Mouse (Mus musculus): ENCODE measurements at regions not wholly inside any gene's neighbourhood (a gene's known extent, or its start where the extent isn't known, plus 50 kb on each side); places are given as distances from the start of the nearest gene placed in this dataset.

DNA sequence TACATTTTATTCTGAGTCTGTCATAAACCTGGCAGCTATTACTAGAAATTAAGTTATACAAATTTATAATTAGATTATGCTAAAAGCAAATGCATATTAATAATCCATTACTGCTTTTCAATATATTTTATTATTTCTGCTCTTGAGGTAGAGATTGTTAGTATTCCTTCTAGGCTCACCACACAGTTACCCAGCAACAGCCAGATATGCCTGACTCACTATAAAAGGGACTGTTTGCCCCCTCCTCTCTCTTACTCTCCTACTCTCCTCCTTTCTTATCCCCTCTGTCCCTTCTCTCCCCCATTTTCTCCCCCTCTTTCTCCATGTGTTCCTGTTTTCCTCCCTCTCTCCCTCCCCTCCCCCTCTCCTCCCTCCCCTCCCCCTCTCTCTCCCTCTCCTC is 98.7 kb downstream of the 4930505A04Rik start:
- Histone ChIP-seq H3K36me3 (ENCODE audit: control insufficient read depth, insufficient read depth, low read length) (no peaks in the 10 kb centered on the region), H3K27ac (replicated peaks; ENCODE audit: insufficient read depth, low read depth, low read length) (no peak overlapping the region), H3K27me3 (ENCODE audit: control insufficient read depth, insufficient read depth, low read length) (no peaks in the 10 kb centered on the region), H3K4me3 (ENCODE audit: insufficient read depth, low read depth, low read length) (no peak overlapping the region), H3K79me2 (ENCODE audit: control insufficient read depth, insufficient read depth, low read length) (no peaks in the 10 kb centered on the region), H3K9ac (ENCODE audit: low read depth, low read length) (no peak overlapping the region), H3K4me1 (ENCODE audit: control insufficient read depth, insufficient read depth, low read length) (no peaks in the 10 kb centered on the region; the same call in 1 of the 2 replicates)
- TF ChIP-seq POLR2A (IDR thresholded peaks at IDR 0.05; ENCODE audit: extremely low read depth, insufficient read depth, low read length): no peak
- no peak for DNase-seq (ENCODE audit: extremely low read depth, low read depth, low spot score)

DNA sequence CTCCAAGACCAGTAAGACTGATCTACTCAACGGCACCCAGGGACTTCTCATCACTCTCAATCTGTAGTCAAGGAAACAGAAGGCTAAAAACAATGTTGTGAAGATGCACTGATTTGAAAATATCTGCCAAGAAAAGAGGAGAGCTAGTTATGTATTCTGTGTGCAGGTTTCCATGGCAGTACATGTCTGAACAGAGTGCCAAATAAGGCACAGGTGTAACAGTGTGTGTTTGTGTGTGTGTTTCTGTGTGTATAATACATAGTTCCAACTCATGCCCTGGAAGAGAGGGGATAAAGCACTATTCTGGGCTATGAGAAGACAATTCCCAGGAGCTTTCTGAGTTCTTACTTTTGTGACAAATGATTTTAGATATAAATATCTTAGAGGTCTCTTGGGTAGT is 99.7 kb downstream of the 4930505A04Rik start:
- Histone ChIP-seq H3K79me2 (ENCODE audit: control insufficient read depth, insufficient read depth, low read length) (no peaks in the 10 kb centered on the region), H3K36me3 (ENCODE audit: control insufficient read depth, insufficient read depth, low read length) (no peaks in the 10 kb centered on the region), H3K9ac (ENCODE audit: low read depth, low read length) (no peak overlapping the region), H3K4me3 (ENCODE audit: insufficient read depth, low read depth, low read length) (no peak overlapping the region), H3K27ac (replicated peaks; ENCODE audit: insufficient read depth, low read depth, low read length) (no peak overlapping the region), H3K4me1 (ENCODE audit: control insufficient read depth, insufficient read depth, low read length) (peaks cover 3% of the 10 kb centered on the region; the same call in 1 of the 2 replicates), H3K27me3 (ENCODE audit: control insufficient read depth, insufficient read depth, low read length) (no peaks in the 10 kb centered on the region)
- no peak for DNase-seq (ENCODE audit: extremely low read depth, low read depth, low spot score)
- WGBS: 81% methylated on average over 1 of the region's 1 CpGs
- TF ChIP-seq POLR2A (IDR thresholded peaks at IDR 0.05; ENCODE audit: extremely low read depth, insufficient read depth, low read length) (no peak), CTCF (IDR thresholded peaks at IDR 0.05; ENCODE audit: low read depth, low read length) (no peak)

DNA sequence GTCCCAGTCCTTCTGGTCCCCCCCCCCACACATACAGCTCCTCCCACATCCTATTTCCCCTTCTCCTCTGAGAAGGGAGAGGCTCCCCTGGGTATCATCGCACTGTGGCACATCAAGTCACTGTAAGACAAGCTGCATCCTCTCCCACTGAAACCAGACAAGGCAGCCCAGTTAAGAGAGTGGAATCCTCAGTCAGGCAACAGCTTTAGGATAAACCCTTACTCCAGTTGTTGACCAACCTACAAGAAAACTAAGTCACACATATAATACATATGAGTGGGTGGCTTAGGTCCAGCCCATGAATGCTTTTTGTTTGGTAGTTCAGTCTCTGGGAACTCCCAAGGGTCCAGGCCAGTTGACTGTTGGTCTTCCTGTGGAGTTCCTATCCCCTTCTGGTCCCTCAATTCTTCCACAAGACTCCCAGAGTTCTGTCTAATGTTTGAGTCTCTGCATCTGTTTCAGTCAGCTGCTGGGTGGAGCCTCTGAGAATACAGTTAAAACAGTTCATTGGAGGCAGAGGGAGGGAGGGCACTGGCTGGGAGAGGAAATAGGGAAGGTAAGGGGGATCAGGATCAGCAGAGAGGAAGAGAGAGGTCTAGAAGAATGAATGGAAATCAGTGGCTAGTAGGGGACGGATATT is 101.7 kb upstream of the Sptbn1 start:
- no peak overlapping the region for H3K9ac ChIP-seq (ENCODE audit: low read depth, low read length)
- peaks cover 6% of the 10 kb centered on the region; the same call in 1 of the 2 replicates for H3K4me1 ChIP-seq (ENCODE audit: control insufficient read depth, insufficient read depth, low read length)
- no peaks in the 10 kb centered on the region for H3K27me3 ChIP-seq (ENCODE audit: control insufficient read depth, insufficient read depth, low read length)
- H3K4me3 ChIP-seq (ENCODE audit: insufficient read depth, low read depth, low read length): no peak overlapping the region
- no peak for DNase-seq (ENCODE audit: extremely low read depth, low read depth, low spot score)
- TF ChIP-seq POLR2A (IDR thresholded peaks at IDR 0.05; ENCODE audit: extremely low read depth, insufficient read depth, low read length): no peak
- no peak for TF ChIP-seq CTCF (IDR thresholded peaks at IDR 0.05; ENCODE audit: low read depth, low read length)
- H3K27ac ChIP-seq (replicated peaks; ENCODE audit: insufficient read depth, low read depth, low read length): no peak overlapping the region
- H3K36me3 ChIP-seq (ENCODE audit: control insufficient read depth, insufficient read depth, low read length): no peaks in the 10 kb centered on the region
- no peaks in the 10 kb centered on the region for H3K79me2 ChIP-seq (ENCODE audit: control insufficient read depth, insufficient read depth, low read length)
- 76% methylated on average over 2 of the region's 2 CpGs for WGBS

DNA sequence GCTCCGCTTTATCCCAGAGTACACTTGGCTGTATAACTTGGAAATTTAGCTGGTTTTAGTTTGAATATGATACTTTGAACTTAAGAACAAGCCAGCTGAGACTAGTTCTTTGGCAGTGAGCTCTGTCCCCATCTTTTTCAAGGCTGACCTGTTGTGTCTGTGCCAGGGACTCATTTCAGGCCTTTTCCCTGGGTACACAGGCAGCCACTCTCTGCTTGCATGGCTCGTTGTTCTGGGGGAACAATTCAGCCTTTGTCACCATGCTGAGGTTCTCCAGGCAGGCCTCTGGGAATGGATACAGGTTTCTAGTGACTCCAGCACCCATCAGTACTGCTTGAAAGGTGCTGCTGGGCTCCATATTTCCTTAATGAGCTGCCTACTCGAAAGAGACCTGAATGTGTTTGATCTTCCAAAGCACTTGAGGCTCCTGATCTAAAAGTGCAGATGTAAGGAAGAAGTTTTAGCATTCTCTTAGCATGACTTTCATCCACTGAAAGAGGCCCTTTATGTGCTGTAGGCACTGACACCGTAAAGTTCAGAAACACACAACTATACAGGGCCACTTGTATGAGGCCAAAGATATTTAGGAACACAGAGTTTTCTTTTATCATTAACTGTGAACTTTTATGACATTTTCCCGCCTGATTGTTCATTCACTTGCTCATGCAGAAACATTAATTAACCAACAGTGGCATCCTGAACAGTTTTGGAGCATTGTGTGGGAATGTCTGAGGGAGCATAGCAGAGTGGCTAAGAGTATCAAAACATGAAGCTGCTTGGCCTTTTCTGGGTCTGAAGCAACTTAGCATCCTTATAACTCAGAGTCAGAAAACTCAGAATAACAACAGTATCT is 99.6 kb upstream of the Sptbn1 start:
- Histone ChIP-seq H3K9ac (ENCODE audit: low read depth, low read length) (no peak overlapping the region), H3K4me3 (ENCODE audit: insufficient read depth, low read depth, low read length) (no peak overlapping the region), H3K4me1 (ENCODE audit: control insufficient read depth, insufficient read depth, low read length) (peaks cover 6% of the 10 kb centered on the region; the same call in 1 of the 2 replicates), H3K27ac (replicated peaks; ENCODE audit: insufficient read depth, low read depth, low read length) (no peak overlapping the region; the same call in 1 of the 2 replicates), H3K36me3 (ENCODE audit: control insufficient read depth, insufficient read depth, low read length) (no peaks in the 10 kb centered on the region), H3K27me3 (ENCODE audit: control insufficient read depth, insufficient read depth, low read length) (no peaks in the 10 kb centered on the region), H3K79me2 (ENCODE audit: control insufficient read depth, insufficient read depth, low read length) (no peaks in the 10 kb centered on the region)
- 54% methylated on average over 5 of the region's 5 CpGs for WGBS
- no peak for TF ChIP-seq POLR2A (IDR thresholded peaks at IDR 0.05; ENCODE audit: extremely low read depth, insufficient read depth, low read length)
- TF ChIP-seq CTCF (IDR thresholded peaks at IDR 0.05; ENCODE audit: low read depth, low read length): no peak
- peak; percentile 94 for DNase-seq (ENCODE audit: extremely low read depth, low read depth, low spot score)

DNA sequence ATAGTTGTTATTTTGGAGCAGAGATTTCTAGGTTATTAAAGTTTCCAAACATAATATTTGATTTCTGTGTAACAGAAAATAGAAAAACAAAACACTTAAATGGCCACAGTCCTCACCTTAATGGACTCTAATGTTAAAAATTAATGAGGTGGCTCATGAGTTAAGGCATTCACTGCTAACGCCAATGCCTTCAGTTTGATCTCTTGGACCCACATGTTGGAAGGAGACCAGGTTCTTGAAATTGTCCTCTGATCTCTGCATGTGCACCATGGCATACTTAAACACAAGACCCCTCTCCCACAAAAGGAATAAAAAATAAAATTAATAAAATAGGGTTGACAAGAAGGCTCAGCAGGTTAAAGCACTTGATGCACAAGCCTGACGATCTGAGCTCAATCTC is 98.5 kb upstream of the Sptbn1 start:
- Histone ChIP-seq H3K27ac (replicated peaks; ENCODE audit: insufficient read depth, low read depth, low read length) (no peak overlapping the region), H3K36me3 (ENCODE audit: control insufficient read depth, insufficient read depth, low read length) (no peaks in the 10 kb centered on the region), H3K27me3 (ENCODE audit: control insufficient read depth, insufficient read depth, low read length) (no peaks in the 10 kb centered on the region), H3K79me2 (ENCODE audit: control insufficient read depth, insufficient read depth, low read length) (no peaks in the 10 kb centered on the region), H3K4me3 (ENCODE audit: insufficient read depth, low read depth, low read length) (no peak overlapping the region), H3K9ac (ENCODE audit: low read depth, low read length) (no peak overlapping the region), H3K4me1 (ENCODE audit: control insufficient read depth, insufficient read depth, low read length) (peaks cover 6% of the 10 kb centered on the region; the same call in 1 of the 2 replicates)
- no peak for TF ChIP-seq CTCF (IDR thresholded peaks at IDR 0.05; ENCODE audit: low read depth, low read length)
- 60% methylated on average over 2 of the region's 2 CpGs for WGBS
- peak; percentile 83 for DNase-seq (ENCODE audit: extremely low read depth, low read depth, low spot score)

DNA sequence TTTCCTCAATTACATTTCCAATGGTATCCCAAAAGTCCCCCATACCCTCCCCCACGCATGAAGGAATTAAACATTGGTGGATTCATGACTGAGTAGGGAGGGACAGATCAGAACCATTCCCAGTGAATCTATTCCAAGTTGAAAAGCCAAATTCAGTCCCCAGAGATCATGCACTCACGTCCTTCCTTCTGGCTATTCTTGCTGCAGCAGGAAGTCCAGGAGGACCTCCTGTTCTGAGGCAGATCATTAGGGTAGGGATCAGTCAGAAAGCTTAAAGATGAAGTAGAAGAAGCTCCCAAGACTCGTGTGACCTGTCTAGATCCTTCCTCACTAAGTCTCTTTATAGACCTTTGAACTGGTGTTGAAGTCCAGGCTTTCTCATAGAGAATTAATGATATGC is 97.0 kb upstream of the Sptbn1 start:
- Histone ChIP-seq H3K27me3 (ENCODE audit: control insufficient read depth, insufficient read depth, low read length) (no peaks in the 10 kb centered on the region), H3K4me3 (ENCODE audit: insufficient read depth, low read depth, low read length) (no peak overlapping the region), H3K9ac (ENCODE audit: low read depth, low read length) (no peak overlapping the region), H3K36me3 (ENCODE audit: control insufficient read depth, insufficient read depth, low read length) (no peaks in the 10 kb centered on the region), H3K4me1 (ENCODE audit: control insufficient read depth, insufficient read depth, low read length) (peaks cover 6% of the 10 kb centered on the region; the same call in 1 of the 2 replicates), H3K79me2 (ENCODE audit: control insufficient read depth, insufficient read depth, low read length) (no peaks in the 10 kb centered on the region), H3K27ac (replicated peaks; ENCODE audit: insufficient read depth, low read depth, low read length) (no peak overlapping the region)
- peak; percentile 19 for DNase-seq (ENCODE audit: extremely low read depth, low read depth, low spot score)
- TF ChIP-seq CTCF (IDR thresholded peaks at IDR 0.05; ENCODE audit: low read depth, low read length) (no peak), POLR2A (IDR thresholded peaks at IDR 0.05; ENCODE audit: extremely low read depth, insufficient read depth, low read length) (no peak)
- WGBS: 59% methylated on average over 3 of the region's 3 CpGs
